Mouse (Mus musculus) splenic B cell, adult 2 months (primary cell): Measurements from ENCODE around the gene Ndufaf1.
A peak's percentile ranks its signal among the peaks of the same experiment; 100 is the strongest.

Experiments
- DNase-seq: peaks from one replicate; pipeline ENCODE4 v3.0.0-alpha.2; 2011; ENCODE audit warnings: low read depth, low spot score
- H3K27me3 ChIP-seq: 2 replicates; pipeline ENCODE4 v1.6.1; 2012; ENCODE audit warnings: mild to moderate bottlenecking, low read length, moderate library complexity, mixed read lengths; ENCODE audit not compliant: control insufficient read depth, poor library complexity, insufficient read depth, severe bottlenecking
- H3K36me3 ChIP-seq: 2 replicates; pipeline ENCODE4 v1.6.1; 2012; ENCODE audit warnings: mild to moderate bottlenecking, low read length, moderate library complexity, mixed read lengths; ENCODE audit not compliant: control insufficient read depth, poor library complexity, insufficient read depth, severe bottlenecking

Gene Ndufaf1

GRCm38 (mm10) chr2:119662220-119663182 is at the start of gene Ndufaf1:
TSS of gene Ndufaf1 (minus strand) at chr2:119662827.
- no peaks in the 10 kb centered on the region for H3K27me3 ChIP-seq
- peak; percentile 76 for DNase-seq
- H3K36me3 ChIP-seq: peaks cover 3% of the 10 kb centered on the region

DNA sequence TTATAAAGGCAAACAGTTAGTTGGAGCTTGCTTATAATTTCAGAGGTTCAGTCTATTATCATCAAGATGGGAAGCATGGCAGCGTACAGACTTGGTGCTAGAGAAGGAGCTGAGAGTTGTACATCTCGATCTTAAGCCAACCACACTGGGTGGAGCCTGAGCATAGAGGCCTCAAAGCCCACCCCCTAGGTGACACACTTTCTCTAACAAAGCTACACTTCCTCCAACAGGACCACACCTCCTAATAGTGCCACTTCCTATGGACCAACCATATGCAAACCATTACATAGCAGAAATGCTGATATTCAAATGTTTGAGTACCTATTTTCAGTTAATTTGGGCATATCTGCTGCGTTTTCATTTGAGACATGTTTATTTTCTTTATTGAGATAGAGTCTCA is 47.4 kb upstream of the Ndufaf1 start:
- DNase-seq: peak; percentile 12
- H3K36me3 ChIP-seq: peaks cover 6% of the 10 kb centered on the region; the same call in 1 of the 2 replicates
- no peaks in the 10 kb centered on the region for H3K27me3 ChIP-seq

GRCm38 (mm10) chr2:119707676-119708075 is 45.0 kb upstream of the Ndufaf1 start:
- Histone ChIP-seq H3K27me3 (no peaks in the 10 kb centered on the region), H3K36me3 (peaks cover 6% of the 10 kb centered on the region)
- no peak for DNase-seq

- Histone ChIP-seq H3K27me3 (no peaks in the 10 kb centered on the region; the same call in 1 of the 2 replicates), H3K36me3 (peaks cover 6% of the 10 kb centered on the region; the same call in 1 of the 2 replicates)
- DNase-seq: no peak
Measured at GRCm38 (mm10) chr2:119703171-119703570, 40.5 kb upstream of the Ndufaf1 start.

DNA sequence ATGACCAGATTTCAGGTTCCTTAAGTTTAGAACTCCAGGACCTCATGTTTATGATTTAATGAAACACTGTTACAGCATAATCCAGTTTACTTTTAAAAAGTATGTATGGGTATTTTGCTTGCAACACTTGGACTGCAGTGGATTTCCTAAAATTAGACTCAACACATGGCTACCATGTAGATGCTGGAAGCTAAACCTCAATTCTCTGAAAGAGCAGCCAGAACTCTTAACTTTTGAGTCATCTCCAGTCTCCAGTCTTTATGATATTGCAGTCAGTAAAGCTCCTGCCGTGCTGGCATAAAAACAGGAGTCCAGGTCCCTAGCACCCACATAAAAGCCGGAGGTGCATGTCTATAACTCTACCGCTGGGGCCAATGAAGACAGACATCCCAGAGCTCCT is 37.3 kb upstream of the Ndufaf1 start:
- Histone ChIP-seq H3K36me3 (peaks cover 6% of the 10 kb centered on the region; the same call in 1 of the 2 replicates), H3K27me3 (no peaks in the 10 kb centered on the region; the same call in 1 of the 2 replicates)
- no peak for DNase-seq

GRCm38 (mm10) chr2:119698472-119698871 is 35.8 kb upstream of the Ndufaf1 start:
- peaks cover 4% of the 10 kb centered on the region; the same call in 1 of the 2 replicates for H3K36me3 ChIP-seq
- peak; percentile 83 for DNase-seq
- H3K27me3 ChIP-seq: no peaks in the 10 kb centered on the region; the same call in 1 of the 2 replicates

GRCm38 (mm10) chr2:119696111-119696510 is 33.5 kb upstream of the Ndufaf1 start:
- H3K27me3 ChIP-seq: no peaks in the 10 kb centered on the region; the same call in 1 of the 2 replicates
- H3K36me3 ChIP-seq: 0 out of 2 replicates have a peak, but pooled peaks cover 2% of the 10 kb centered on the region
- DNase-seq: no peak

DNA sequence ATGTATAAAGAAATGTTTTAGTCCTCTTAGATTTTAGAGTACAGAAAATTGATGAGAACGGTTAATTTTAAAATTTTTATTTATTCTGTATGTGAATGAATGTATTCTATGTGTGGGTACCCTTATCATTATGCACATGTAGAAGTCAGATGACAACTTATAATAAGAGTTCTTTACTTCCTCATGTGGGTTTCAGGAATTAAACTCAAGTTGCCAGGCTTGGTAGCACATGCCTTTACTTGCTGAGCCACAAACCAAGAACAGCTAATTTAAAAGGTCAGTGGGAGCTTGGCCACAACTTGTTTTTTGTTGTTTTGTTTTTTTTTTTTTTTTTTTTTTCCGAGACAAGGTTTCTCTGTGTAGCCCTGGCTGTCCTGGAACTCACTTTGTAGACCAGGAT is 32.2 kb upstream of the Ndufaf1 start:
- H3K27me3 ChIP-seq: no peaks in the 10 kb centered on the region; the same call in 1 of the 2 replicates
- peak; percentile 12 for DNase-seq

GRCm38 (mm10) chr2:119692003-119692701 is 29.5 kb upstream of the Ndufaf1 start:
- peak; percentile 51 for DNase-seq
- H3K27me3 ChIP-seq: no peaks in the 10 kb centered on the region
- 0 out of 2 replicates have a peak, but pooled peaks cover 5% of the 10 kb centered on the region for H3K36me3 ChIP-seq

More for the DNA sequence above, 32.2 kb upstream of the Ndufaf1 start:
- H3K36me3 ChIP-seq: 0 out of 2 replicates have a peak, but pooled peaks cover 2% of the 10 kb centered on the region

- Histone ChIP-seq H3K36me3 (peaks cover 3% of the 10 kb centered on the region; the same call in 1 of the 2 replicates), H3K27me3 (no peaks in the 10 kb centered on the region)
- no peak for DNase-seq
Measured at GRCm38 (mm10) chr2:119683706-119684105, 21.1 kb upstream of the Ndufaf1 start.

GRCm38 (mm10) chr2:119675831-119676230 is 13.2 kb upstream of the Ndufaf1 start:
- Histone ChIP-seq H3K27me3 (no peaks in the 10 kb centered on the region), H3K36me3 (no peaks in the 10 kb centered on the region; the same call in 1 of the 2 replicates)
- peak; percentile 19 for DNase-seq

- DNase-seq: peak; percentile 56
- H3K27me3 ChIP-seq: no peaks in the 10 kb centered on the region
- no peaks in the 10 kb centered on the region for H3K36me3 ChIP-seq
Measured at GRCm38 (mm10) chr2:119675215-119675784, 12.7 kb upstream of the Ndufaf1 start.

DNA sequence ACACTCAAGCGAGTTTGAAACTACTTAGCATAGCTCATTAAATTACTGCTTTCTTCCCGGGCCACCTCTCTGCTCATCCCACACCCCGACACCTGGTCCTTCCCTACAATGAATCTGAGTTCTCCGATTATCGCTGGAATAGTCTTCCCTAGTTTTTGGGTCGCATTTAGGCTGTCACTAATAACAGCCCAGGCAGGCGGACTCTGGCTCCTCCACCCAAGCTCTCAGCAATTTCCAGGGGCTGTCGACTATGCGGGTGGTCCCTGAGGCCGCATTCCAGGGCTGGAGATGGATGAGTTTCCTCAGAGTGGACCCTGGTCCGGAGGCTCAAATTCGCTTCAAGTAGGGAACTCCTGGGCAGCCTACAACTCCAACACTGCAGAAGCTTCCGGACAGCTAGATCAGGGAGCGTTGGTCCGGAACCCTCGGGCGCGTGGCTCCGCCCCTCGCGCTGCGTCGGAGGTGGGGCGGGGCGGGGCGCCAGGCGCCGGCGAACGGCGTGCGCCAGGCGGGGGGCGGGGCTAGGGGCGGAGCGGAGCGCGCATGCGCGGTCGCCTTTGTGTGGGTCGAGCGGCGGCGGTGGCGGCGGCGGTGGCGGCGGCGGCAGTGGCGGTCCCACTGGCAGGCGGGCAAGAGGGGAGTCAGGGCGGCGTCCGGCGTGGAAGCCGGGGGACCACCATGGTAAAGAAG is 12.0 kb upstream of the Ndufaf1 start, which contains the start of gene Rtf1:
Gene Rtf1, plus strand, starts transcription at position 544 of the 690 bp plus-strand sequence.
- no peaks in the 10 kb centered on the region for H3K27me3 ChIP-seq
- DNase-seq: peak; percentile 95
- H3K36me3 ChIP-seq: no peaks in the 10 kb centered on the region

- Histone ChIP-seq H3K27me3 (no peaks in the 10 kb centered on the region), H3K36me3 (no peaks in the 10 kb centered on the region)
- DNase-seq: peak; percentile 72
Measured at GRCm38 (mm10) chr2:119669010-119669409, 6.4 kb upstream of the Ndufaf1 start.
